Mouse (Mus musculus): ENCODE results near the gene Stk32c. TPM values are rescaled to one million over a fixed set of nuclear protein-coding genes. Genes with fewer than 3 reads are reported as not detected.

The Stk32c gene
- total RNA-seq (2012; rRNA removed) (0.07 TPM in 1 of 2 replicates, not detected in the other), polyA plus RNA-seq (2012; ENCODE audit: insufficient read depth in 1 of 2, insufficient read length in 2 of 2, low read depth in 1 of 2, low replicate concordance in 2 of 2, missing spikeins in 1 of 2) (under 1 TPM in 1 of 2 experiments, not detected in 1; 0.21 TPM)

DNA sequence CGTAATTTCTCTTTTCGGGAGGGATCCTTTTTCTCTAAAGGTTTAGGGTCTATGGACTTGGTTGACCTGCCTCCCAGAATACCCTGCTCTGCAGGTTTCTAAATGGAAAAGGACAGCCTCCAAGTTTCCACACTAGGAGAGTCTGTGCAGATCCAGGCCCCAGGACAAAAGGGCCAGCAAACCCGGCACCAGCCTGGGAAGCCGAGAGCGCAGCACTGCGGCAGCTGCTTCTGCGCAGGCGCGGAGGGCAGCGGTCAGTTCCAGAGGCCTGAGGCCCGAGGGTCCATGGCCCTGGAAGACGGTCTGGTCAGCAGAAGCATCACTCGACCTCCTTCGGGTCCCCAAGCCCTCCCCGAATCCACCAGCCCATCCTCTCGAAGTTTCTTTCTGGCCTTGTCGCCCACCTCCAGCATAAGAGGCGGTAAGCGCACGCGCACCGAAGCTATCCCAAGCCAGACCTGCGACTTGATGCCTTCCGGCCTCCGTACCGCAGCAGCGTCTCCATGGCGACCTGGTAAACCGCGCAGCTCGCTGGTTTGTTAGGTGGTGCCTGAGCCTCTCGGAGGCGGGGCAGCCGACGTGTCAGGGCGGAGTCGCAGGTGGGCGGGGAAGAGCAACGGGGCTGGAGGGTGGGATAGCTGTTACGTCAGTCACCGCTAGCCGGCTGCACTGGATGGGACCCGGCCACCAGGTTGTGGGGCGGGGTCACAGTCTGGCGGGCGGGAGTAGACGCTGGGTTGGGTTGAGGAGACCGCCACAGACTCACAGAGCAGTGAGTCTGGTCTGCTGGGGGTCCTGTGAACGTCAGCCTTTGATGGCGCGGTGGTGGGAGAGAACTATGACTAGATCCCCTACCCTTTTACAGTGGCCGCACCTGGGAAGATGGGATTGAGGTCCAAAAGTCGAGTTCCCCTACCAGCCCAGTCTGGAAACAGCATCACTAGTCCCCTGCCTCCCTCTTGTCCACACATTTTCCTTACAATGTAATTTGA lies at the start of gene Stk32c, which contains the start of gene Lrrc27:
TSS of gene Stk32c (minus strand) at position 554 of the 992 bp plus-strand sequence.
TSS of gene Lrrc27 (plus strand) at position 235 of the 992 bp plus-strand sequence.
- Histone ChIP-seq H3K4me1 (ENCODE audit: control insufficient read depth in 1 of 2, insufficient read depth in 2 of 2, low read length in 2 of 2) (peaks cover 0 to 9% of the 10 kb centered on the region in 2 experiments; a peak in 2 of 4 replicates), H3K27ac (ENCODE audit: control insufficient read depth, low read depth, low read length) (peak within 1 kb of the TSS; percentile 61), H3K27me3 (ENCODE audit: control insufficient read depth in 1 of 2, insufficient read depth in 2 of 2, low read length in 2 of 2) (no peaks in the 10 kb centered on the region)

DNA sequence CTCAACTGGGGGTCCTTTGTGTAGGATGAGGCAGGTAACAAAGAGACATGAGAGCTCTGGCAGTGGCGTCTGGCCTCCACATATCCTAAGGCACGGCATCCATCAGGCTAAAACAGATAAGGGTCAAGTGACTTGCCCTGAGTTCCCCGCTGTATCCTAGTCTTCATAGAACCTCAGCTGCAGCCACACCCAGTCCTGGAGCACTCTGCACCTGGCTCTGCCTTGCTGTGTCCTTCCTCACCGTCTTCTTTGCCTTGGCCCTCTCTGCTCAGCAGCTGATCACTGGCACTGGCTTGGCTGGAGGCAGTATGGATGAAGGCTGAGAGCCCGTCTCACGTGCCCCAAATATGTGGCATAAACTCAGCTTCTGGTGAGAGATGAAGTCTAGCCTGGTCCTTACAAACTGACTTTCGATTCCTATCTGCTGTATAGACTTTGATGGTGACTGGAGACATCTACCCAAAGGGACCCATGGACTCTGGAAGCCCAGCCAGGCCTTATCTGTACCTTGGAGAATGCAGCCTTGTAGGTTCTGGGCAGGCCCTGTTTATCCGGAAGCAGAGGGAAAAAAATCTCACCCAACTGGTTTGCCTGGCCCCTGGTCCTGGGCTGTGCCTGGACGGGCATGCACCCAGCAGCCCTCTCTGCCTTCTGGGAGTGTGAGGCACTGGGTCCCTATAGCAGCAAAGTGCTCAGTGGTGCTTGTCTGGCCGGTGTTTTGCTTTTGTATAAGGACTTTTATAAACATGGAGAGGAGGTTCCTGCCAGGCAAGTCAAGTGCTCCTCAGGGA lies 44.8 kb upstream of the Stk32c start:
- Histone ChIP-seq H3K9me3 (replicated peaks; ENCODE audit: insufficient read depth, low read length) (no peaks in the 10 kb centered on the region), H3K4me1 (ENCODE audit: control insufficient read depth in 1 of 2, insufficient read depth in 2 of 2, low read length in 2 of 2) (peaks cover 0 to 5% of the 10 kb centered on the region in 2 experiments; a peak in 2 of 4 replicates), H3K4me3 (ENCODE audit: control insufficient read depth in 1 of 2, insufficient read depth in 1 of 2, low read depth in 2 of 2, low read length in 2 of 2) (no peak overlapping the region), H3K36me3 (ENCODE audit: control insufficient read depth in 1 of 2, insufficient read depth in 2 of 2, low read length in 2 of 2) (no peaks in the 10 kb centered on the region), H3K27ac (ENCODE audit: control insufficient read depth, low read depth, low read length) (no peak overlapping the region), H3K27me3 (ENCODE audit: control insufficient read depth in 1 of 2, insufficient read depth in 2 of 2, low read length in 2 of 2) (no peaks in the 10 kb centered on the region), H3K79me2 (ENCODE audit: control insufficient read depth, insufficient read depth, low read length, poor library complexity) (no peaks in the 10 kb centered on the region), H3K9ac (ENCODE audit: control insufficient read depth, low read depth, low read length, poor library complexity, severe bottlenecking) (no peak overlapping the region)
- no peak for DNase-seq (ENCODE audit: low read depth, low spot score)
- TF ChIP-seq CHD1 (IDR thresholded peaks at IDR 0.05; ENCODE audit: low read depth, low read length) (no peak), KAT2A (conservative IDR thresholded peaks at IDR 0.05; ENCODE audit: low read depth, low read length) (no peak), EP300 (IDR thresholded peaks at IDR 0.05; ENCODE audit: low read depth in 1 of 2, low read length in 2 of 2) (no peak), CTCF (IDR thresholded peaks at IDR 0.05 in 2 of 3, conservative IDR thresholded peaks at IDR 0.05 in 1 of 3; ENCODE audit: control insufficient read depth in 1 of 3, insufficient read depth in 1 of 3, low read depth in 2 of 3, low read length in 3 of 3, poor library complexity in 1 of 3, severe bottlenecking in 1 of 3) (no peak), HCFC1 (IDR thresholded peaks at IDR 0.05; ENCODE audit: low read depth, low read length) (no peak), UBTF (IDR thresholded peaks at IDR 0.05; ENCODE audit: borderline replicate concordance, insufficient read depth, low read depth, low read length) (no peak), ZC3H11A (IDR thresholded peaks at IDR 0.05; ENCODE audit: low read depth, low read length) (no peak), TCF12 (IDR thresholded peaks at IDR 0.05; ENCODE audit: low read depth, low read length) (no peak), RAD21 (IDR thresholded peaks at IDR 0.05; ENCODE audit: low read depth, low read length) (no peak), POLR2AphosphoS5 (IDR thresholded peaks at IDR 0.05; ENCODE audit: borderline replicate concordance, low read depth, low read length) (no peak), TAL1 (IDR thresholded peaks at IDR 0.05; ENCODE audit: low read length) (no peak), ETS1 (IDR thresholded peaks at IDR 0.05; ENCODE audit: low read depth, low read length) (no peak), MEF2A (IDR thresholded peaks at IDR 0.05; ENCODE audit: extremely low read depth, insufficient replicate concordance, low read depth, low read length, poor library complexity, severe bottlenecking) (no peak), POLR2A (IDR thresholded peaks at IDR 0.05; ENCODE audit: control insufficient read depth in 1 of 2, insufficient read depth in 1 of 2, low read depth in 1 of 2, low read length in 2 of 2, poor library complexity in 1 of 2) (no peak)

More for the DNA sequence above, at the start of gene Stk32c, which contains the start of gene Lrrc27:
- Histone ChIP-seq H3K79me2 (ENCODE audit: control insufficient read depth, insufficient read depth, low read length, poor library complexity) (no peaks in the 10 kb centered on the region; the same call in 1 of the 2 replicates), H3K9ac (ENCODE audit: control insufficient read depth, low read depth, low read length, poor library complexity, severe bottlenecking) (peak within 1 kb of the TSS; percentile 94), H3K36me3 (ENCODE audit: control insufficient read depth in 1 of 2, insufficient read depth in 2 of 2, low read length in 2 of 2) (peaks cover 0 to 5% of the 10 kb centered on the region in 2 experiments; a peak in 2 of 4 replicates), H3K9me3 (replicated peaks; ENCODE audit: insufficient read depth, low read length) (no peaks in the 10 kb centered on the region), H3K4me3 (ENCODE audit: control insufficient read depth in 1 of 2, insufficient read depth in 1 of 2, low read depth in 2 of 2, low read length in 2 of 2) (peak within 1 kb of the TSS; percentile 84 to 88)
- DNase-seq (ENCODE audit: low read depth, low spot score) = peak; percentile 99
- TF ChIP-seq TCF12 (IDR thresholded peaks at IDR 0.05; ENCODE audit: low read depth, low read length) (peak; percentile 46), ELF1 (IDR thresholded peaks at IDR 0.05; ENCODE audit: low read depth, low read length) (peak; percentile 76), BHLHE40 (IDR thresholded peaks at IDR 0.05; ENCODE audit: borderline replicate concordance, low read depth, low read length) (no peak), USF1 (IDR thresholded peaks at IDR 0.05; ENCODE audit: low read depth, low read length) (0 out of 2 replicates have a peak, but pooled peaks have one; percentile 13), CHD1 (IDR thresholded peaks at IDR 0.05; ENCODE audit: low read depth, low read length) (no peak), MAZ (IDR thresholded peaks at IDR 0.05; ENCODE audit: low read depth, low read length) (peak; percentile 42; the same call in 1 of the 2 replicates), KAT2A (conservative IDR thresholded peaks at IDR 0.05; ENCODE audit: low read depth, low read length) (no peak; the same call in 1 of the 2 replicates), MXI1 (IDR thresholded peaks at IDR 0.05; ENCODE audit: low read depth, low read length) (peak; percentile 89), HCFC1 (IDR thresholded peaks at IDR 0.05; ENCODE audit: low read depth, low read length) (peak; percentile 87), E2F4 (IDR thresholded peaks at IDR 0.05; ENCODE audit: borderline replicate concordance, low read depth, low read length) (no peak), MAFK (IDR thresholded peaks at IDR 0.05; ENCODE audit: borderline replicate concordance, low read depth, low read length) (no peak), ETS1 (IDR thresholded peaks at IDR 0.05; ENCODE audit: low read depth, low read length) (peak; percentile 28; the same call in 1 of the 2 replicates), MAX (IDR thresholded peaks at IDR 0.05; ENCODE audit: low read length) (0 out of 2 replicates have a peak, but pooled peaks have one; percentile 49), UBTF (IDR thresholded peaks at IDR 0.05; ENCODE audit: borderline replicate concordance, insufficient read depth, low read depth, low read length) (no peak), NRF1 (IDR thresholded peaks at IDR 0.05; ENCODE audit: insufficient read depth, low read depth, low read length, poor library complexity, severe bottlenecking) (peak; percentile 80), ZMIZ1 (IDR thresholded peaks at IDR 0.05; ENCODE audit: low read depth, low read length) (peak; percentile 51; the same call in 1 of the 2 replicates), ZNF384 (IDR thresholded peaks at IDR 0.05; ENCODE audit: low read depth, low read length) (no peak), MYB (IDR thresholded peaks at IDR 0.05; ENCODE audit: low read depth, low read length) (no peak), POLR2AphosphoS2 (IDR thresholded peaks at IDR 0.05; ENCODE audit: low read length) (peak; percentile 74; the same call in 1 of the 2 replicates), GATA1 (IDR thresholded peaks at IDR 0.05; ENCODE audit: low read depth, low read length) (no peak), POLR2A (IDR thresholded peaks at IDR 0.05; ENCODE audit: control insufficient read depth in 1 of 2, insufficient read depth in 1 of 2, low read depth in 1 of 2, low read length in 2 of 2, poor library complexity in 1 of 2) (peak; percentile 58 to 82), CTCF (IDR thresholded peaks at IDR 0.05 in 2 of 3, conservative IDR thresholded peaks at IDR 0.05 in 1 of 3; ENCODE audit: control insufficient read depth in 1 of 3, insufficient read depth in 1 of 3, low read depth in 2 of 3, low read length in 3 of 3, poor library complexity in 1 of 3, severe bottlenecking in 1 of 3) (no peak), SMC3 (IDR thresholded peaks at IDR 0.05; ENCODE audit: low read depth, low read length) (no peak), GABPA (IDR thresholded peaks at IDR 0.05; ENCODE audit: low read depth, low read length) (no peak), SIN3A (IDR thresholded peaks at IDR 0.05; ENCODE audit: low read length) (peak; percentile 95), NELFE (IDR thresholded peaks at IDR 0.05; ENCODE audit: low read depth, low read length) (peak; percentile 79), RAD21 (IDR thresholded peaks at IDR 0.05; ENCODE audit: low read depth, low read length) (no peak), CHD2 (IDR thresholded peaks at IDR 0.05; ENCODE audit: low read length) (no peak)

Measured in MEL (cell line).